Mouse (Mus musculus): ENCODE measurements at regions not wholly inside any gene's neighbourhood (a gene's known extent, or its start where the extent isn't known, plus 50 kb on each side); places are given as distances from the start of the nearest gene placed in this dataset.
A peak's percentile ranks its signal among the peaks of the same experiment; 100 is the strongest.

GRCm38 (mm10) chrX:162359767-162360545, 200.4 kb upstream of the Nhs start:
- peak; percentile 1 to 4 for DNase-seq (ENCODE audit: low spot score in 2 of 2)

- DNase-seq (ENCODE audit: low spot score in 2 of 2), result no peak
These were observed 188.8 kb upstream of the Nhs start for GRCm38 (mm10) chrX:162348341-162348740.

- DNase-seq (ENCODE audit: low spot score in 2 of 2), result no peak
These were observed 188.4 kb upstream of the Nhs start for GRCm38 (mm10) chrX:162347886-162348285.

GRCm38 (mm10) chrX:162345497-162346143, 186.1 kb upstream of the Nhs start:
- peak; percentile 24 to 46 for DNase-seq (ENCODE audit: low spot score in 2 of 2)

- no peak for DNase-seq (ENCODE audit: low spot score in 2 of 2)
These were observed 172.6 kb upstream of the Nhs start for GRCm38 (mm10) chrX:162332121-162332520.

GRCm38 (mm10) chrX:162307646-162308045, 148.1 kb upstream of the Nhs start:
- no peak for DNase-seq (ENCODE audit: low spot score in 2 of 2)

GRCm38 (mm10) chrX:162304145-162304544, 144.6 kb upstream of the Nhs start:
- DNase-seq (ENCODE audit: low spot score in 2 of 2), result no peak

- no peak for DNase-seq (ENCODE audit: low spot score in 2 of 2)
These were observed 143.3 kb upstream of the Nhs start for GRCm38 (mm10) chrX:162302788-162303187.

GRCm38 (mm10) chrX:162291234-162291633, 131.7 kb upstream of the Nhs start:
- DNase-seq (ENCODE audit: low spot score in 2 of 2), result no peak

GRCm38 (mm10) chrX:162286155-162286554, 126.6 kb upstream of the Nhs start:
- peak in 1 of 2 experiments; percentile 5 for DNase-seq (ENCODE audit: low spot score in 2 of 2)

- DNase-seq (ENCODE audit: low spot score in 2 of 2), result no peak
These were observed 124.7 kb upstream of the Nhs start for GRCm38 (mm10) chrX:162284252-162284651.

GRCm38 (mm10) chrX:162282690-162283089, 123.2 kb upstream of the Nhs start:
- DNase-seq (ENCODE audit: low spot score in 2 of 2), result no peak

- peak in 1 of 2 experiments; percentile 27 for DNase-seq (ENCODE audit: low spot score in 2 of 2)
These were observed 119.5 kb upstream of the Nhs start for GRCm38 (mm10) chrX:162278834-162279708.

- DNase-seq (ENCODE audit: low spot score in 2 of 2), result no peak
These were observed 115.1 kb upstream of the Nhs start for GRCm38 (mm10) chrX:162274581-162274980.

GRCm38 (mm10) chrX:162271189-162271588, 111.7 kb upstream of the Nhs start:
- DNase-seq (ENCODE audit: low spot score in 2 of 2), result no peak

- DNase-seq (ENCODE audit: low spot score in 2 of 2), result no peak
These were observed 109.4 kb upstream of the Nhs start for GRCm38 (mm10) chrX:162268918-162269317.

GRCm38 (mm10) chrX:162268112-162268511, 108.6 kb upstream of the Nhs start:
- no peak for DNase-seq (ENCODE audit: low spot score in 2 of 2)

GRCm38 (mm10) chrX:162267679-162268078, 108.1 kb upstream of the Nhs start:
- peak; percentile 35 to 36 for DNase-seq (ENCODE audit: low spot score in 2 of 2)

GRCm38 (mm10) chrX:162266769-162267168, 107.2 kb upstream of the Nhs start:
- peak in 1 of 2 experiments; percentile 34 for DNase-seq (ENCODE audit: low spot score in 2 of 2)

- no peak for DNase-seq (ENCODE audit: low spot score in 2 of 2)
These were observed 97.9 kb upstream of the Nhs start for GRCm38 (mm10) chrX:162257398-162257797.

- DNase-seq (ENCODE audit: low spot score in 2 of 2), result no peak
These were observed 96.3 kb upstream of the Nhs start for GRCm38 (mm10) chrX:162255873-162256272.

GRCm38 (mm10) chrX:162241291-162241690, 81.8 kb upstream of the Nhs start:
- no peak for DNase-seq (ENCODE audit: low spot score in 2 of 2)
